Mouse (Mus musculus) ovary, postnatal 14 days (tissue): ENCODE measurements at regions not wholly inside any gene's neighbourhood (a gene's known extent, or its start where the extent isn't known, plus 50 kb on each side); places are given as distances from the start of the nearest gene placed in this dataset.
"Not testable (repeated sequence)": the region's sequence is repeated elsewhere in the genome, so short reads cannot be mapped to it uniquely, and the experiment has no call there.

Source experiments
- DNase-seq: peaks from one replicate; pipeline ENCODE4 v3.0.0; 2022; ENCODE audit warnings: low spot score

DNA sequence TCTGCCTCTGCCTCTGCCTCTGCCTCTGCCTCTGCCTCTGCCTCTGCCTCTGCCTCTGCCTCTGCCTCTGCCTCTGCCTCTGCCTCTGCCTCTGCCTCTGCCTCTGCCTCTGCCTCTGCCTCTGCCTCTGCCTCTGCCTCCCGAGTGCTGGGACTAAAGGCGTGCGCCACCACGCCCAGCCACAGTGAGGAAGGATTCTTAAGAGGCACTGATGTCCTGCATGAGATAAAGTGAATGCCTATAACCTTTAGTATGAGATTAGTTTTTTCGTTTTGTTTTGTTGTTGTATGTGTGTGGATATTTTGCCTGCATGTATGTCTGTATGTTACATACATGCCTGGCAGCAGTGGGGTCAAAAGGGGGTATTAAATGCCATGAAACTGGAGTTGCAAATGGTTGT is 63.2 kb downstream of the Hlx start:
- not testable (repeated sequence) for DNase-seq

- DNase-seq = no peak
Observed at GRCm38 (mm10) chr1:184668428-184668827, 64.0 kb downstream of the Hlx start.

- no peak for DNase-seq
Observed at GRCm38 (mm10) chr1:184668022-184668421, 64.4 kb downstream of the Hlx start.

DNA sequence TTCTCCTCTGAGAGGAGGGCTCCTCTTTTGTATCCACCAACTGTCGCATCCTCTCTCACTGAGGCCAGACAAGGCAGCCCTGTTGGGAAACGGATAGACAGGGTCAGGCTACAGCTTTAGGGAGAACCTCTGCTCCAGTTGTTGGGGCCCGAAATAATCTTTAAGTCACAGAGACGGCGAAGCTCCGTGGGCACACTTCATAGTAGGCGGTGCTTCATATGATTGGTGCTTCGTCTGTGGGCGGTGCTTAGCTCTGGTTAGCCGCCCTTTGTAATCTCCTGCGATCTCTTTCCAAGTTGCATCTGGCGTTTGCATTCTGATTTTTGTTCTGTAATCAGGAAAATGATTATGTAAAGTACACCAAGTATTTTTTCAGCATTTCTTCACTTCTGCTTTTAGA is 67.2 kb downstream of the Hlx start:
- no peak for DNase-seq

- DNase-seq = no peak
Observed at GRCm38 (mm10) chr1:184664098-184664375, 68.4 kb downstream of the Hlx start.

DNA sequence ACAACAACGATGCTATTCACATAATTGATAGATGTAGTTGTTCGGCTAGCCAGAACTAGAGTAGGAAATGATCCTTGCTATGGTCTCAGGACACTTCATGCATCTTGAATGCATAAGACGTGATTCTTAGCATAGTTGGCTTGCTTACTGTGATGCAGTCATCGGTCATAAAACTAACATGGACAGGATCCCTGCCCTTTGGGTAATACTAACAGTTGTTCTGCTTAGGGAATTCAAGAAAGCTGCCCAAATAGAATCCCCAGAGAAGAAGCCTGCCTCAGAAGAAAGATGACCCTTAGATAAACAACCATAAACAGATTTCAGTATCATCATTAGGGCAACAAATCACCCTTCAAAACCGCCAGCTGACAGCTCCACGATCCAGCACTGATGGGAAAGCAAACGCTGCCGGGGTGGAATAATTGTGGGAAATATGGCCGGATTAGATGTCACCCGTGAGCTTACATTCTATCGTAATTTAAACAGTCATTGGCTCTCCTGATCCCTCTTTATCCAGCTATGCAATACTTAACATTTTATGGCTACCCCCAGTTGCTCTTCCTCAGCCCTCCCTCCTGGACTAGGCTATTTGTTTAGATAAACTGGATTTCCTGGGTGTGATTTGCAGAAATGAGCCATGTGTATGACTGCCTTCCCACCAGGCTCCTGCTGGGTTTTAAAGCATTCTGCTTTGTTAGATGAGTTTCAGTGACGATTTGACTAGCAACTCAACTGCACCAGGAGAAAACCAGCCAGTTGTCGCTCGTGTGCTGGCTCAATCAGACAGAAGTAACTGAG is 68.9 kb downstream of the Hlx start:
- no peak for DNase-seq

- no peak for DNase-seq
Observed at GRCm38 (mm10) chr1:184650541-184651105, 81.8 kb downstream of the Hlx start.

- DNase-seq = no peak
Observed at GRCm38 (mm10) chr1:184647920-184648540, 84.4 kb downstream of the Hlx start.

- no peak for DNase-seq
Observed at GRCm38 (mm10) chr1:184644767-184645598, 87.4 kb downstream of the Hlx start.

- no peak for DNase-seq
Observed at GRCm38 (mm10) chr1:184630695-184631475, 101.5 kb downstream of the Hlx start.

DNA sequence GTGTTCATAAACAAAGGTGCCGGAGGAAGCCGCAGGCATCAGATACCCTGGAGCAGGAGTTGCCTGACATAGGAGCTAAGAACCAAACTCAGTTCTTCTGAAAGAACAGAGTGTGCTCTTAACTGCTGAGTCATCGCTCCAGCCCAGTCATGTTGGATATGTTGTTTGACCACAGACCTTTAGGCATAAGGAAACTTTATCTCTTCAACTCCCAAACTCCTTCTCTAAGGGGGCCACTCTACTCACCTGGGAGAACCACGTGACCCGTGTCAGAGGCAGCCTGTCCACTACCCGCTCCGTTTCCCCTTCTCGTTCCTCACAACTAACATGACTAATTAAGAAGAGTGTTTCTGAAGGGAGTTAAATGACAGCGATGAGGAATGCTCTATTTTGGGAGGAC is 103.2 kb downstream of the Hlx start:
- DNase-seq = no peak

- DNase-seq = no peak
Observed at GRCm38 (mm10) chr1:184628566-184629168, 103.8 kb downstream of the Hlx start.

GRCm38 (mm10) chr1:184622462-184622861 is 110.0 kb downstream of the Hlx start:
- DNase-seq = no peak

GRCm38 (mm10) chr1:184621950-184622349 is 110.5 kb downstream of the Hlx start:
- DNase-seq = no peak

DNA sequence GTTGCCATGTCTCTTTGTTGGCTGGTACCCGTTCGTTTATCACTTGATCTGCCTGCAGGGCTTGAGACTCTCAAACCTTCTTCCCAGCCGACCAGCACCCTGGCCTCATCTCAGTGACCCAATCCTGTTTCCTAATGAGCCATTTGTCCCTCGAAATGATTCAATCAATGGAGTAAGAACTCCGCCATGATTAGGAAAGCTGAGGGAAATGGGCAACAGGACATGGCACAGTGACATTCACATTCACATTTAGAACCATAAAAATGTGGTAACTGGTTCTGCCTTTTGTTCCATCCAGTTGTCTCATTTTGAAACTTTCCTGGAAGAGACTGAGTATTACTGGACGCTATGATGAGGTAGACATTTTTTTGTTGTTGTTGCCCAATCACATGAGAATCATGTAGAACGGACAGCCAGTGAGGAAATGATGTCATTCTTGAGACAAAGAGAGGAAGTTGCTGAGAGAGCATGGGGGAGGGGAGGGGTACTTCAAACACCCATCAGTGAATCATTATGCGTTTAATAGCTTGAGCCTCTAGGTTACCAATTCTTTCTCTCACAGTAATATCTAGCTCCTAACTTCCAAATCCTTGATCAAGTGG is 114.5 kb downstream of the Hlx start:
- DNase-seq = no peak

GRCm38 (mm10) chr1:184615991-184616390 is 116.4 kb downstream of the Hlx start:
- DNase-seq = no peak

DNA sequence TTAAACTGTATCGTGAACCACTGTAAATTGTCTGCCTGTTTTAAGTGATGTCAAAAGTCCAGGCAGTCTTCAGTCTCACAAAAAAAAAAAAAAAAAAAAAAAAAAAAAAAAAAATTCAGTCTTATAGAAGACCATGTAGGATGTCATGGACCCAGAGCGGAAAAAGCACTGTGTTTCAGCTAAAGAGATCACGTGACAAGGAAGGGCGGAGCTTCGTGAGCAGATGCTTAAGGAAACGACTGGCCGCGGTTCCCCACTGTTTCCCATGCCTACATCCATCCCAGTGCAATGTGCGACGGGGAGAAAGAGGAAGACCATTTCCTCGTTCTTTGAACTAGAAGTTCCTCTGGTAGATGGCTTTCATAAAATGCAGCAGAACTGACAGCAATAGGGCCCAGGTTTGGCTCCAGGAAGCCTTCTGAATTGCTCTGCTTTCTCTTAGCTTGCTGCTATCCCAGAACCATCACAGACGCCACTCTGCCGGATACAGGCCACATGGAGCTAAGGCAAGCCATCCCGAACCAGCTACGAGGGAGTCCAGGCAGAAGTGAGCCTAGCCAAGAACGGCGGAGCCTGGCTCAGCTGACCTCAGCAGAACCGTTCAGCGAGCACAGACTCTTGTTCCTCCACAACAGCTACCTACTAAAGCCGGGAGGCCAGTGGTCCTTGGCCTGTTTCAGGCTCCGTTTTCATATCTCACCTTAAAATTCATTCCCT is 117.6 kb downstream of the Hlx start:
- no peak for DNase-seq

DNA sequence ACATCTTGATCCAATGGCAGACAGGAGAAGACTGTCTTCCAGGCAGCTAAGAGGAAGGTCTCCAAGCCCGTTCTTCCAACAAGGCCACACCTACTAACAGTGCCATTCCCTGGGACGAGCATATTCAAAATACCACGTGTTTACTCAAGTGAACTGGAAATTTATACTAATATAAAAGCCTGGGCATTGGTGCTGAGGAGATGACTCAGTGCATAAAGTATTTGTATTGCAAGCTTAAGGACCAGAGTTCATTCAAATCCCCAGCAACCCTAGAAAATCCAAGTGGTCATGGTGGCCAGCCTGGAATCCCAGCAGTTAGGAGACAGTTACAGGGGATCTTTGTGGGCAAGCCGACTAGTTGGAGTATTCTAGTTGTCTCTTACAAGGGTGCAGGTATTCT is 119.5 kb downstream of the Hlx start:
- DNase-seq = no peak

DNA sequence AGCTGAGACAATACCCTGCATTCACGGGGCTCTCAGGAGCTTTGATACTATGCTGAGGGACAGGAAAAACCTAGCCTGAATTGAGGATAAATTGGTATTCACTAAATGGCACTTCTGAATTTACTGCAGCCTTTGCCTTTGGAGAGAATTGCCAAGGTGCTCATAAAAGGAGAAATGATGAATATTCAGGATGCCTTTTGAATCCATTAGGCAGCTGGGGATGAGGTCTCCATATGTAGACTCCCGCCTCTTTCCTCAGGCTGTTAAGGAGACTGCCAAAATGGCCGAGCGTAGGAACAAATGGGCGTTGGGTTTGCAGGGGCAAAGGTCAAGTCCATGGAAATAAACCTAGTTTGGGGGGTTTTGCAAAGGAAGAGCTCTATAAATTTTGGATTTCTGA is 123.5 kb downstream of the Hlx start:
- no peak for DNase-seq

DNA sequence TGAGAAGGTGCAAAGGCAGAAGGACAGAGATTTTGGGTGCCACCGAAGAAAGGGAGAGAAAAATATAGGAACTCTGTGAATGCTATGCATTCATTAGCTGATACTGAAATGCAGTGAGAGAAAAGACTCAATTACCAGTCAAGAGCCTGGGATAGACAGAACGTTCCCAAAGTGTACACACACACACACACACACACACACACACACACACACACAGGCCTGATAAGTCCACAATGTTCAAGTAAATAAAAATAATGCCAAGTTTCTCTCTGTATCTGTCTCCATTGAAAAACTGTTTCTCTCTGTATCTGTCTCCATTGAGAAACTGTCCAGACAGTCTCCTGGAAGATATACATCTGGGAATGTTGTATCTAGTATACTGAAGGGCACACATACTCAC is 124.1 kb downstream of the Hlx start:
- DNase-seq = no peak

DNA sequence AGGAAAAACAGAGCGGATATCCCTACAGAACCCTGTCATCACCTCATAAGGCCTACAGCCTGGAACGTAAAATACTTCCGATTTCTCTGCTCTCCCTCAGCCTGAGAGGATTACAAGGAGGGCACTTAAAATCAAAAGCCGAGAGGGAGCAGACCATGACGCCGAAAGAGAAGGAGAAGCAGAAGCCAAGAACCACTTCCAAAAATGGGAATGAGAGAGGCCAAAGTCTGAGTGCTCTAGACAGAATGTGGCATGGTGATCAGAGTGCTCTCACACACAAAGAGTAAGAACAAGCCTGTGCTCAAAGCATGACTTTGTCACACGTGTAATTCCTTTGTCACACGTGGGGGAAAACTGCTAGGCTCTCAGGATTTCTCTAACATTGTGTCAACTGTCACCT is 125.9 kb downstream of the Hlx start:
- no peak for DNase-seq
